Mouse (Mus musculus): ENCODE data around the gene Cggbp1.

The Cggbp1 gene

GRCm38 (mm10) chr16:64873416-64874305 lies 21.9 kb downstream of the Cggbp1 start:
- peak; percentile 82 for DNase-seq

GRCm38 (mm10) chr16:64875384-64875783 lies 23.6 kb downstream of the Cggbp1 start:
- no peak for DNase-seq

- DNase-seq, result no peak
These were observed 24.0 kb downstream of the Cggbp1 start for GRCm38 (mm10) chr16:64875822-64876221.

- DNase-seq, result no peak
These were observed 25.0 kb downstream of the Cggbp1 start for GRCm38 (mm10) chr16:64876631-64877265.

GRCm38 (mm10) chr16:64877314-64877713 lies 25.5 kb downstream of the Cggbp1 start:
- DNase-seq, result peak; percentile 54

- DNase-seq, result peak; percentile 42
These were observed 26.9 kb downstream of the Cggbp1 start for GRCm38 (mm10) chr16:64878611-64879132.

- DNase-seq, result no peak
These were observed 27.9 kb downstream of the Cggbp1 start for GRCm38 (mm10) chr16:64879735-64880134.

- DNase-seq, result no peak
These were observed 29.2 kb downstream of the Cggbp1 start for GRCm38 (mm10) chr16:64880986-64881385.

GRCm38 (mm10) chr16:64881442-64881841 lies 29.6 kb downstream of the Cggbp1 start:
- no peak for DNase-seq

- no peak for DNase-seq
These were observed 32.1 kb downstream of the Cggbp1 start for GRCm38 (mm10) chr16:64883896-64884295.

- no peak for DNase-seq
These were observed 32.6 kb downstream of the Cggbp1 start for GRCm38 (mm10) chr16:64884420-64884838.

- no peak for DNase-seq
These were observed 33.3 kb downstream of the Cggbp1 start for GRCm38 (mm10) chr16:64885142-64885541.

GRCm38 (mm10) chr16:64885547-64885946 lies 33.8 kb downstream of the Cggbp1 start:
- DNase-seq, result no peak

- DNase-seq, result no peak
These were observed 37.7 kb downstream of the Cggbp1 start for GRCm38 (mm10) chr16:64889496-64889895.

GRCm38 (mm10) chr16:64899084-64899483 lies 47.3 kb downstream of the Cggbp1 start:
- DNase-seq, result peak; percentile 63

GRCm38 (mm10) chr16:64903328-64903727 lies 51.5 kb downstream of the Cggbp1 start:
- no peak for DNase-seq

GRCm38 (mm10) chr16:64907112-64907511 lies 55.3 kb downstream of the Cggbp1 start:
- DNase-seq, result peak; percentile 16

- DNase-seq, result no peak
These were observed 57.0 kb downstream of the Cggbp1 start for GRCm38 (mm10) chr16:64908747-64909146.
